Mouse (Mus musculus): ENCODE results near the gene Pappa2. TPM values are rescaled to one million over a fixed set of nuclear protein-coding genes. Genes with fewer than 3 reads are reported as not detected.

Gene Pappa2
- polyA plus RNA-seq, 1 experiment = 1.3 TPM

DNA sequence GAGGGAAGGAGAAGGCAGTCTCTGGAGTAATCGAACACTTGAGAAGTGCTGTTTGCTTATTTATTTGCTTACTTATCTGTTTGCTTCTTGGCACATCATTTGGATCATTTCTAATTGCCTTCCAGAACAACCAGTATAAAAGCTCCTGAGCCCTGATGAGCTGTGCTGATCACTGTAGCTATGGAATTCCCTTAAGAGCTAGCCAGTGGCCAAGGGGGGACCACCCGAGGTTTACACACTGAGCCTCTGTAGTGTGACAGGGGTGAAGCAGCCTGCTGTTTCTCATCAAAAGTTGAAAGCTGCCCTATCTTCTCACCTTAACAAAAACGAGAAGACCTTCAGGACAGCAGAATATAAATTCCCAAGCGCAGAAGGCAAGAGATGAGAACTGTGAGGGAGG is 35.4 kb downstream of the Pappa2 start:
- no peak for TF ChIP-seq CTCF (IDR thresholded peaks at IDR 0.05; ENCODE audit: low read depth, low read length)
- TF ChIP-seq POLR2A (IDR thresholded peaks at IDR 0.05; ENCODE audit: insufficient read depth, low read length) = no peak
- no peak for TF ChIP-seq EP300 (IDR thresholded peaks at IDR 0.05; ENCODE audit: insufficient read depth, low read depth, low read length)
- Histone ChIP-seq H3K4me3 (ENCODE audit: low read depth, low read length) (no peak overlapping the region), H3K4me1 (ENCODE audit: control insufficient read depth, insufficient read depth, low read length) (no peaks in the 10 kb centered on the region), H3K9ac (ENCODE audit: low read depth, poor library complexity, severe bottlenecking) (no peak overlapping the region), H3K9me3 (replicated peaks; ENCODE audit: control insufficient read depth, insufficient read depth, low read length, poor library complexity, severe bottlenecking) (no peaks in the 10 kb centered on the region), H3K36me3 (ENCODE audit: control insufficient read depth, insufficient read depth, low read length, poor library complexity, severe bottlenecking) (no peaks in the 10 kb centered on the region), H3K27ac (ENCODE audit: insufficient read depth, low read length) (no peak overlapping the region), H3K27me3 (ENCODE audit: control insufficient read depth, insufficient read depth, low read length, poor library complexity, severe bottlenecking) (no peaks in the 10 kb centered on the region; the same call in 1 of the 2 replicates)

DNA sequence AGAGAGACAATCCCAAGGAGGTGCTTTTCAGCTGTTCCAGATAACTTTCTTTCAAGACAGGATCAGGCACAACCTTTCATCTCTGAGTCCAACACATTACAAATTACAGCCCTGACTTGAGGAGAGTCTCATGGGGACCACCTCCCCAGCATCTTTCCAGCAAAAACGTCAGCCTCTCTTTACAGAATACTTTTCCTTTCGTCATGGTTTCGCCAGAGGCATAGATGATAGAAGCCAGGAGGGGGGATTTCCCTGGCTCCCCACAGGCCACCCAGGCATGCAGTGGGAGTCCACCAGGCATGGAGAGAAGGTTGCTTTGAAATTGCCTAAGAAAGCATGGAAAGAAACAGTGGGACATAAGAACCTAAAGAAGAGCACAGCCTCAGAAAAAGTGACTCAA is 37.4 kb downstream of the Pappa2 start:
- H3K9me3 ChIP-seq (replicated peaks; ENCODE audit: control insufficient read depth, insufficient read depth, low read length, poor library complexity, severe bottlenecking) = no peaks in the 10 kb centered on the region
- no peak overlapping the region for H3K27ac ChIP-seq (ENCODE audit: insufficient read depth, low read length)
- H3K4me3 ChIP-seq (ENCODE audit: low read depth, low read length) = no peak overlapping the region
- no peak overlapping the region for H3K9ac ChIP-seq (ENCODE audit: low read depth, poor library complexity, severe bottlenecking)
- H3K27me3 ChIP-seq (ENCODE audit: control insufficient read depth, insufficient read depth, low read length, poor library complexity, severe bottlenecking) = no peaks in the 10 kb centered on the region; the same call in 1 of the 2 replicates
- TF ChIP-seq EP300 (IDR thresholded peaks at IDR 0.05; ENCODE audit: insufficient read depth, low read depth, low read length) = no peak
- TF ChIP-seq POLR2A (IDR thresholded peaks at IDR 0.05; ENCODE audit: insufficient read depth, low read length) = no peak
- no peak for TF ChIP-seq CTCF (IDR thresholded peaks at IDR 0.05; ENCODE audit: low read depth, low read length)
- no peaks in the 10 kb centered on the region for H3K4me1 ChIP-seq (ENCODE audit: control insufficient read depth, insufficient read depth, low read length)
- H3K36me3 ChIP-seq (ENCODE audit: control insufficient read depth, insufficient read depth, low read length, poor library complexity, severe bottlenecking) = no peaks in the 10 kb centered on the region

- no peaks in the 10 kb centered on the region for H3K36me3 ChIP-seq (ENCODE audit: control insufficient read depth, insufficient read depth, low read length, poor library complexity, severe bottlenecking)
- H3K4me3 ChIP-seq (ENCODE audit: low read depth, low read length) = no peak overlapping the region
- TF ChIP-seq CTCF (IDR thresholded peaks at IDR 0.05; ENCODE audit: low read depth, low read length) = no peak
- TF ChIP-seq POLR2A (IDR thresholded peaks at IDR 0.05; ENCODE audit: insufficient read depth, low read length) = no peak
- TF ChIP-seq EP300 (IDR thresholded peaks at IDR 0.05; ENCODE audit: insufficient read depth, low read depth, low read length) = no peak
- no peaks in the 10 kb centered on the region for H3K9me3 ChIP-seq (replicated peaks; ENCODE audit: control insufficient read depth, insufficient read depth, low read length, poor library complexity, severe bottlenecking)
- no peak overlapping the region for H3K27ac ChIP-seq (ENCODE audit: insufficient read depth, low read length)
- H3K4me1 ChIP-seq (ENCODE audit: control insufficient read depth, insufficient read depth, low read length) = no peaks in the 10 kb centered on the region
- no peak overlapping the region for H3K9ac ChIP-seq (ENCODE audit: low read depth, poor library complexity, severe bottlenecking)
- no peaks in the 10 kb centered on the region for H3K27me3 ChIP-seq (ENCODE audit: control insufficient read depth, insufficient read depth, low read length, poor library complexity, severe bottlenecking)
Observed at GRCm38 (mm10) chr1:158940966-158941365, 39.3 kb downstream of the Pappa2 start.

DNA sequence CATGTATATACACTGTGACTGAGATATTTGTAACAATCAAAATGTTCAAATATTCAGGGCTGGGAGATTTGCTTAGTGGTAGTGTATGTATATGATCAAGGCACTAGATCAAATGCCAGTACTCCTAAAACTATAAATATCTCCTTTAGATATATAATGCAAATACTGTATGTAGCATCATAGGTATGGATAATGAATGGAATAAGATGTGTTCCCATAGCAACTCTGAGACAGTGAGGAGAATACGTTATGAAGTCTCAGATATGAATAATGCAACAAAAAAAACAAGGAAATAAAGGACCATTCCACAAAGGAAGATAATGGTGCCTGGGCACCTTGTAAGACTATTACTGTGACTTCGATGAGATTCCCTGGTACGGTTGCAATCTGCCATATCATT is 45.8 kb downstream of the Pappa2 start:
- TF ChIP-seq POLR2A (IDR thresholded peaks at IDR 0.05; ENCODE audit: insufficient read depth, low read length) (no peak), CTCF (IDR thresholded peaks at IDR 0.05; ENCODE audit: low read depth, low read length) (no peak), EP300 (IDR thresholded peaks at IDR 0.05; ENCODE audit: insufficient read depth, low read depth, low read length) (no peak)
- no peaks in the 10 kb centered on the region for H3K27me3 ChIP-seq (ENCODE audit: control insufficient read depth, insufficient read depth, low read length, poor library complexity, severe bottlenecking)

GRCm38 (mm10) chr1:158931202-158931827 is 49.0 kb downstream of the Pappa2 start:
- TF ChIP-seq CTCF (IDR thresholded peaks at IDR 0.05; ENCODE audit: low read depth, low read length) = no peak
- TF ChIP-seq POLR2A (IDR thresholded peaks at IDR 0.05; ENCODE audit: insufficient read depth, low read length) = no peak
- TF ChIP-seq EP300 (IDR thresholded peaks at IDR 0.05; ENCODE audit: insufficient read depth, low read depth, low read length) = no peak
- Histone ChIP-seq H3K9ac (ENCODE audit: low read depth, poor library complexity, severe bottlenecking) (no peak overlapping the region), H3K27ac (ENCODE audit: insufficient read depth, low read length) (no peak overlapping the region)

More for the DNA sequence above, 45.8 kb downstream of the Pappa2 start:
- no peak overlapping the region for H3K27ac ChIP-seq (ENCODE audit: insufficient read depth, low read length)
- H3K9ac ChIP-seq (ENCODE audit: low read depth, poor library complexity, severe bottlenecking) = no peak overlapping the region
- no peaks in the 10 kb centered on the region for H3K36me3 ChIP-seq (ENCODE audit: control insufficient read depth, insufficient read depth, low read length, poor library complexity, severe bottlenecking)
- no peak overlapping the region for H3K4me3 ChIP-seq (ENCODE audit: low read depth, low read length)
- no peaks in the 10 kb centered on the region for H3K9me3 ChIP-seq (replicated peaks; ENCODE audit: control insufficient read depth, insufficient read depth, low read length, poor library complexity, severe bottlenecking)
- no peaks in the 10 kb centered on the region for H3K4me1 ChIP-seq (ENCODE audit: control insufficient read depth, insufficient read depth, low read length)

DNA sequence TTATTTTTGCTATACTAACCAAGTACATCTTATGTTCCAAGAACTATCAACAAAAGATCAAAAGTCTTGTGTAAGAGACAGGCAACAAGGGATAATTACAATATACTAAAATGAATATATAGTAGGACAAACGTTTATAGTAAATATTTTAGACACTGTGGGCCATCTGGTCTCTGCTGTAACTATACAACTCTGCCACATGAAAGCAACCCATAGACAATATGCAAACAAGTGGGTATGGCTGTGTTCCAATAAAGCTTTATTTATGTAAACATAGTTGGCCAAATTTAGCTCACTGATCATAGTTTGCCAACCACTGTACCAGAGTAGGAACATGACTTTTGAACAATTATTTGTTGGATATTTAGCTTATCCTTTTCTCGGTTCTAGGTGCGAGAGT is 50.9 kb downstream of the Pappa2 start:
- Histone ChIP-seq H3K4me3 (ENCODE audit: low read depth, low read length) (no peak overlapping the region), H3K4me1 (ENCODE audit: control insufficient read depth, insufficient read depth, low read length) (no peaks in the 10 kb centered on the region), H3K36me3 (ENCODE audit: control insufficient read depth, insufficient read depth, low read length, poor library complexity, severe bottlenecking) (no peaks in the 10 kb centered on the region), H3K9me3 (replicated peaks; ENCODE audit: control insufficient read depth, insufficient read depth, low read length, poor library complexity, severe bottlenecking) (no peaks in the 10 kb centered on the region), H3K27me3 (ENCODE audit: control insufficient read depth, insufficient read depth, low read length, poor library complexity, severe bottlenecking) (no peaks in the 10 kb centered on the region), H3K9ac (ENCODE audit: low read depth, poor library complexity, severe bottlenecking) (no peak overlapping the region), H3K27ac (ENCODE audit: insufficient read depth, low read length) (no peak overlapping the region)
- no peak for TF ChIP-seq POLR2A (IDR thresholded peaks at IDR 0.05; ENCODE audit: insufficient read depth, low read length)
- no peak for TF ChIP-seq CTCF (IDR thresholded peaks at IDR 0.05; ENCODE audit: low read depth, low read length)
- TF ChIP-seq EP300 (IDR thresholded peaks at IDR 0.05; ENCODE audit: insufficient read depth, low read depth, low read length) = no peak

More at GRCm38 (mm10) chr1:158931202-158931827, 49.0 kb downstream of the Pappa2 start:
- Histone ChIP-seq H3K27me3 (ENCODE audit: control insufficient read depth, insufficient read depth, low read length, poor library complexity, severe bottlenecking) (no peaks in the 10 kb centered on the region), H3K4me3 (ENCODE audit: low read depth, low read length) (no peak overlapping the region), H3K9me3 (replicated peaks; ENCODE audit: control insufficient read depth, insufficient read depth, low read length, poor library complexity, severe bottlenecking) (no peaks in the 10 kb centered on the region), H3K4me1 (ENCODE audit: control insufficient read depth, insufficient read depth, low read length) (no peaks in the 10 kb centered on the region), H3K36me3 (ENCODE audit: control insufficient read depth, insufficient read depth, low read length, poor library complexity, severe bottlenecking) (no peaks in the 10 kb centered on the region)
